Comparison of ENCODE assay signal across 11 mouse cellular contexts in genomic region chr6:99967465-99967864, GRCm38 (mm10).
A peak's percentile ranks its signal among the peaks of the same experiment; 100 is the strongest.
DNase-seq lines count a peak whose midpoint lies in the region.
"Had no signal": no experiment of that assay in that cellular context is flagged by ENCODE, and none has a peak within 500 bp of the region (broad histone marks: within the 10 kb centered on the region; RNA-seq: fewer than 3 reads in every experiment).

No protein-coding gene starts in this region.

- DNase-seq in cerebellum, postnatal 14 days: peak; percentile 56 to 58
- DNase-seq in cerebellum, adult 11 months: no peak
- peak; percentile 21 for DNase-seq in kidney, postnatal 14 days
- DNase-seq in kidney, postnatal 25 days: no peak
- peak; percentile 8 for DNase-seq in brain, adult 2 months (ENCODE audit: low read depth, low spot score)
- DNase-seq in lung, postnatal 14 days: peak; percentile 47
- DNase-seq in layer of hippocampus, postnatal 36 days: no peak
- no peak for DNase-seq in gastrocnemius, postnatal 10 days
- DNase-seq: adrenal gland, postnatal 36 days; kidney, adult 11 months; right cerebral cortex, postnatal 14 days had no signal

Comparison
In these comparisons a context has a peak if more than half of its experiments do, and no peak if none do; other contexts are left out.
1. DNase-seq: peak in cerebellum, postnatal 14 days (2 of 2), kidney, postnatal 14 days (single experiment), brain, adult 2 months (single experiment) and lung, postnatal 14 days (single experiment); none in cerebellum, adult 11 months (single experiment), kidney, postnatal 25 days (0 of 2), layer of hippocampus, postnatal 36 days (0 of 2) and gastrocnemius, postnatal 10 days (single experiment).